Mouse (Mus musculus) limb, embryonic 14.5 days (tissue): ENCODE measurements around the gene Rpl13. TPM values are rescaled to one million over a fixed set of nuclear protein-coding genes. Genes with fewer than 3 reads are reported as not detected.

ENCODE experiments used
- ATAC-seq: fragments of 200-750 bp; cut with Nextera tagmentation; 2 replicates; pipeline ENCODE4 v1.8.0; 2017; ENCODE audit warnings: low read depth, moderate number of reproducible peaks, moderate TSS enrichment; ENCODE audit not compliant: low FRiP score
- DNase-seq: peaks from one replicate; pipeline ENCODE4 v3.0.0-alpha.2; 2015; ENCODE audit warnings: low spot score
- H3K27ac ChIP-seq: fragments of 300-500 bp; sonication (generic); replicated peaks from 2 replicates; pipeline ENCODE4 v1.5.1; 2014; ENCODE audit warnings: low read depth, mild to moderate bottlenecking, low read length, moderate library complexity, mixed read lengths
- H3K27me3 ChIP-seq: fragments of 300-500 bp; sonication (generic); 2 replicates; pipeline ENCODE4 v1.6.1; 2014; ENCODE audit warnings: low read length, mixed read lengths; ENCODE audit not compliant: control insufficient read depth, insufficient read depth
- H3K36me3 ChIP-seq: fragments of 300-500 bp; sonication (generic); 2 replicates; pipeline ENCODE4 v1.6.1; 2014; ENCODE audit warnings: mild to moderate bottlenecking, low read length, moderate library complexity, mixed read lengths; ENCODE audit not compliant: control insufficient read depth, insufficient read depth
- H3K4me1 ChIP-seq: fragments of 300-500 bp; sonication (generic); 2 replicates; pipeline ENCODE4 v1.6.1; 2014; ENCODE audit warnings: antibody characterized with exemption, low read length, mixed read lengths; ENCODE audit not compliant: control insufficient read depth, insufficient read depth
- H3K4me2 ChIP-seq: fragments of 300-500 bp; sonication (generic); replicated peaks from 2 replicates; pipeline ENCODE4 v1.6.1; 2014; ENCODE audit warnings: low read depth, mild to moderate bottlenecking, low read length, moderate library complexity; ENCODE audit not compliant: severe bottlenecking
- H3K4me3 ChIP-seq: fragments of 300-500 bp; sonication (generic); replicated peaks from 2 replicates; pipeline ENCODE4 v1.5.1; 2014; ENCODE audit warnings: low read length
- H3K9ac ChIP-seq: fragments of 300-500 bp; sonication (generic); 2 replicates; pipeline ENCODE4 v1.6.1; 2014; ENCODE audit warnings: mild to moderate bottlenecking, low read depth, low read length, moderate library complexity; ENCODE audit not compliant: severe bottlenecking
- H3K9me3 ChIP-seq: fragments of 300-500 bp; sonication (generic); 2 replicates; pipeline ENCODE4 v1.6.1; 2016; ENCODE audit warnings: low read length; ENCODE audit not compliant: control insufficient read depth
- POLR2A ChIP-seq: fragments of 200-500 bp; IDR thresholded peaks from 2 replicates; pipeline ENCODE4 v1.8.0; 2012; ENCODE audit warnings: inconsistent platforms, mild to moderate bottlenecking, moderate library complexity, borderline replicate concordance; ENCODE audit not compliant: insufficient read depth, insufficient read length; ENCODE audit errors: extremely low read depth
- WGBS: fragments of 180-500 bp; shearing (Covaris S2); extraction: QIAGEN DNeasy Blood & Tissue Kit; methylation state at CpG from one replicate; pipeline ENCODE4 v1.1.7; 2014; 5-methylcytosine and 5-hydroxymethylcytosine counted together
- polyA plus RNA-seq, 2 experiments: library from polyadenylated mRNA; depleted of rRNA in 1 of 2; stranded (reverse) in 1 of 2; unstranded in 1 of 2; fragments of >200 nt; fragmentation: Nextera tagmentation in 1 of 2; extraction: Ambion mirVana in 1 of 2; gene quantifications; 2 replicates each; pipeline versions ENCODE4 v1.2.1 to v1.2.3; 2012 to 2014

The Rpl13 gene
- polyA plus RNA-seq, 2 experiments, result 1,953 to 3,226 TPM

- Histone ChIP-seq H3K4me3 (no peak overlapping the region), H3K4me2 (no peak overlapping the region), H3K9ac (no peak overlapping the region), H3K4me1 (peaks cover 19% of the 10 kb centered on the region), H3K36me3 (no peaks in the 10 kb centered on the region), H3K27ac (no peak overlapping the region), H3K9me3 (no peaks in the 10 kb centered on the region), H3K27me3 (no peaks in the 10 kb centered on the region)
- 79% methylated on average over 9 of the region's 9 CpGs for WGBS
- ATAC-seq (no peak), DNase-seq (no peak)
- no peak for TF ChIP-seq POLR2A
Measured at GRCm38 (mm10) chr8:123136287-123136686, 34.1 kb downstream of the Rpl13 start.

- Histone ChIP-seq H3K4me3 (no peak overlapping the region), H3K4me1 (peaks cover 28% of the 10 kb centered on the region), H3K9ac (peak overlapping the region; percentile 32; the same call in 1 of the 2 replicates), H3K9me3 (no peaks in the 10 kb centered on the region), H3K36me3 (no peaks in the 10 kb centered on the region), H3K27ac (peak overlapping the region; percentile 80), H3K4me2 (no peak overlapping the region), H3K27me3 (no peaks in the 10 kb centered on the region)
- no peak for TF ChIP-seq POLR2A
- WGBS, result 5% methylated on average over 2 of the region's 2 CpGs
- DNase-seq (peak; percentile 93), ATAC-seq (peak; percentile 89)
Measured at GRCm38 (mm10) chr8:123137645-123138077, 35.5 kb downstream of the Rpl13 start.

GRCm38 (mm10) chr8:123138741-123139140 lies 36.6 kb downstream of the Rpl13 start:
- no peak overlapping the region for H3K27ac ChIP-seq
- no peak overlapping the region for H3K4me2 ChIP-seq
- no peaks in the 10 kb centered on the region for H3K9me3 ChIP-seq
- no peak overlapping the region for H3K4me3 ChIP-seq
- 37% methylated on average over 4 of the region's 4 CpGs for WGBS
- DNase-seq (no peak), ATAC-seq (no peak)
- peaks cover 28% of the 10 kb centered on the region for H3K4me1 ChIP-seq
- TF ChIP-seq POLR2A, result no peak
- no peak overlapping the region for H3K9ac ChIP-seq
- no peaks in the 10 kb centered on the region for H3K36me3 ChIP-seq
- H3K27me3 ChIP-seq, result no peaks in the 10 kb centered on the region

- DNase-seq (peak; percentile 95), ATAC-seq (peak; percentile 36)
- peak overlapping the region; percentile 70 for H3K27ac ChIP-seq
- WGBS, result 54% methylated on average over 14 of the region's 14 CpGs
- TF ChIP-seq POLR2A, result no peak
- no peaks in the 10 kb centered on the region for H3K9me3 ChIP-seq
- no peak overlapping the region for H3K4me2 ChIP-seq
- peaks cover 27% of the 10 kb centered on the region for H3K4me1 ChIP-seq
- H3K36me3 ChIP-seq, result no peaks in the 10 kb centered on the region
- H3K27me3 ChIP-seq, result no peaks in the 10 kb centered on the region
- no peak overlapping the region for H3K9ac ChIP-seq
- H3K4me3 ChIP-seq, result no peak overlapping the region
Measured at GRCm38 (mm10) chr8:123141741-123142462, 39.8 kb downstream of the Rpl13 start.

GRCm38 (mm10) chr8:123145279-123145678 lies 43.1 kb downstream of the Rpl13 start:
- WGBS, result 52% methylated on average over 6 of the region's 6 CpGs
- Histone ChIP-seq H3K27me3 (no peaks in the 10 kb centered on the region), H3K9me3 (no peaks in the 10 kb centered on the region), H3K4me2 (no peak overlapping the region), H3K4me1 (peaks cover 9% of the 10 kb centered on the region), H3K36me3 (no peaks in the 10 kb centered on the region), H3K9ac (no peak overlapping the region), H3K27ac (no peak overlapping the region), H3K4me3 (no peak overlapping the region)
- ATAC-seq, result no peak
- no peak for TF ChIP-seq POLR2A
- peak; percentile 48 for DNase-seq

GRCm38 (mm10) chr8:123146390-123146789 lies 44.2 kb downstream of the Rpl13 start:
- no peak for TF ChIP-seq POLR2A
- no peaks in the 10 kb centered on the region for H3K9me3 ChIP-seq
- ATAC-seq (no peak), DNase-seq (no peak)
- no peak overlapping the region for H3K27ac ChIP-seq
- peaks cover 9% of the 10 kb centered on the region for H3K4me1 ChIP-seq
- H3K36me3 ChIP-seq, result no peaks in the 10 kb centered on the region
- no peaks in the 10 kb centered on the region for H3K27me3 ChIP-seq
- no peak overlapping the region for H3K9ac ChIP-seq
- H3K4me2 ChIP-seq, result no peak overlapping the region
- H3K4me3 ChIP-seq, result no peak overlapping the region
- 82% methylated on average over 7 of the region's 7 CpGs for WGBS
